26 mouse cellular contexts compared by ENCODE assay signal in the genomic region with DNA sequence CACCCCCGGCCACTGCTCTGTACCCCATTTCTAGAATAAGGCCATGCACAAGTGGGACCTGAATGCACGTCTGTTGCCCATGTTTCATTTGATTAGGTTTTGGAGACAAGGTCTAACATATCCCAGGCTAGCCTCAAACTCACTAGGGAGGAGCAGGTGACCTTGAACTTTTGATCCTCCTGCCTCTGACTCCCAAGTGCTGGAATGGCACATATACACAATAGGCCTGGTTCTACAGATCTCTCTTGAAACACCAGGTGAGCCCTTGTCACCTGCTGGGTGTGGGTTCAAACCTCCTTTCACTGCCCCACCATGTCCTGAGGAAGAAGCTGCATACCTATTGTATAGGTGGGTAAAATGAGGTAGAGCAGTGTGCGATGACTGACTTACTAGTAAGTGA. TPM values are rescaled to one million over a fixed set of nuclear protein-coding genes. Genes with fewer than 3 reads are reported as not detected.
DNase-seq lines count a peak whose midpoint lies in the region; ATAC-seq and TF ChIP-seq lines count a peak whose summit lies in the region.
"Had no signal": no experiment of that assay in that cellular context is flagged by ENCODE, and none has a peak within 500 bp of the region (broad histone marks: within the 10 kb centered on the region; RNA-seq: fewer than 3 reads in every experiment).

No protein-coding gene starts in this region.

- no peak for DNase-seq in heart, postnatal 4 days
- no peak for DNase-seq in heart, postnatal 0 days (ENCODE audit: low spot score)
- DNase-seq in heart, postnatal 25 days (ENCODE audit: low spot score), result no peak
- DNase-seq in ZHBTc4 (ENCODE audit: low read depth, low spot score), result peak; percentile 52
- no peak for DNase-seq in kidney, postnatal 14 days
- DNase-seq: adrenal gland, adult 2 months; adrenal gland, postnatal 14 days; B cell, adult 2 months; cerebellum, adult 11 months; cerebellum, adult 8-10 months; cerebellum, postnatal 10 days; cerebellum, postnatal 36 days; embryo, embryonic 11 days; kidney, adult 18-20 months; kidney, adult 9 months had no signal

- peaks cover 51% of the 10 kb centered on the region for H3K36me3 ChIP-seq in heart, embryonic 13.5 days
- H3K36me3 ChIP-seq in heart, postnatal 0 days (replicated peaks; ENCODE audit: control insufficient read depth, insufficient read depth, low read length), result no peaks in the 10 kb centered on the region
- H3K36me3 ChIP-seq: embryonic facial prominence, embryonic 13.5 days; forebrain, embryonic 12.5 days; forebrain, embryonic 15.5 days had no signal

- H3K4me2 ChIP-seq in heart, embryonic 13.5 days, result no peak overlapping the region
- no peak overlapping the region for H3K4me2 ChIP-seq in heart, postnatal 0 days (ENCODE audit: low read depth, low read length)
- H3K4me2 ChIP-seq: embryonic facial prominence, embryonic 13.5 days; forebrain, embryonic 12.5 days; forebrain, embryonic 15.5 days; heart, embryonic 12.5 days; hindbrain, embryonic 14.5 days had no signal

- ATAC-seq in heart, embryonic 13.5 days (ENCODE audit: extremely low read depth, insufficient number of reproducible peaks, low FRiP score, low TSS enrichment), result no peak
- no peak for ATAC-seq in heart, postnatal 0 days (ENCODE audit: insufficient read depth, low read depth)
- ATAC-seq: forebrain, embryonic 15.5 days; hindbrain, postnatal 0 days; inflammation-experienced regulatory T-cells, adult 6 months; intestine, embryonic 16.5 days had no signal

- H3K27ac ChIP-seq in heart, embryonic 13.5 days (replicated peaks), result peak overlapping the region; percentile 59; the same call in 1 of the 2 replicates
- peak overlapping the region; percentile 72 for H3K27ac ChIP-seq in heart, postnatal 0 days (ENCODE audit: low read depth)
- H3K27ac ChIP-seq: embryonic facial prominence, embryonic 10.5 days; embryonic facial prominence, embryonic 13.5 days; forebrain, embryonic 12.5 days; forebrain, embryonic 15.5 days; hindbrain, embryonic 14.5 days; hindbrain, postnatal 0 days had no signal

- H3K9ac ChIP-seq in heart, embryonic 13.5 days, result no peak overlapping the region
- H3K9ac ChIP-seq in heart, postnatal 0 days (replicated peaks; ENCODE audit: low read depth, low read length), result no peak overlapping the region
- H3K9ac ChIP-seq: embryonic facial prominence, embryonic 13.5 days; forebrain, embryonic 12.5 days; forebrain, embryonic 15.5 days; heart, embryonic 12.5 days; hindbrain, embryonic 14.5 days had no signal

- no peaks in the 10 kb centered on the region for H3K27me3 ChIP-seq in heart, embryonic 13.5 days (replicated peaks)
- no peaks in the 10 kb centered on the region for H3K27me3 ChIP-seq in heart, postnatal 0 days (ENCODE audit: control insufficient read depth, insufficient read depth, low read length)
- H3K27me3 ChIP-seq: embryonic facial prominence, embryonic 13.5 days; forebrain, embryonic 12.5 days; forebrain, embryonic 15.5 days; heart, embryonic 12.5 days had no signal

- peaks cover 43% of the 10 kb centered on the region for H3K4me1 ChIP-seq in heart, embryonic 13.5 days
- peaks cover 39% of the 10 kb centered on the region for H3K4me1 ChIP-seq in heart, postnatal 0 days (ENCODE audit: control insufficient read depth, insufficient read depth)
- H3K4me1 ChIP-seq: embryonic facial prominence, embryonic 13.5 days; forebrain, embryonic 12.5 days; forebrain, embryonic 15.5 days had no signal

- no peaks in the 10 kb centered on the region for H3K9me3 ChIP-seq in heart, embryonic 13.5 days
- H3K9me3 ChIP-seq in heart, postnatal 0 days (replicated peaks; ENCODE audit: control insufficient read depth, low read length), result no peaks in the 10 kb centered on the region
- H3K9me3 ChIP-seq: embryonic facial prominence, embryonic 10.5 days; embryonic facial prominence, embryonic 13.5 days; forebrain, embryonic 12.5 days; forebrain, embryonic 15.5 days had no signal

- intact Hi-C loops in heart, postnatal 25 days (cut with DNase I), result no loop called here

- H3K4me3 ChIP-seq in heart, embryonic 13.5 days, result no peak overlapping the region
- H3K4me3 ChIP-seq in heart, postnatal 0 days (ENCODE audit: low read depth, low read length), result no peak overlapping the region
- H3K4me3 ChIP-seq: embryonic facial prominence, embryonic 10.5 days; embryonic facial prominence, embryonic 13.5 days; erythroblast, embryonic 14.5 days; forebrain, embryonic 12.5 days; forebrain, embryonic 15.5 days; heart, embryonic 12.5 days had no signal

- TF ChIP-seq CTCF in heart, postnatal 0 days (IDR thresholded peaks at IDR 0.05; ENCODE audit: low read depth), result no peak

- no peak for TF ChIP-seq EP300 in heart, postnatal 0 days (IDR thresholded peaks at IDR 0.05; ENCODE audit: low read depth)

- WGBS in heart, embryonic 13.5 days, result 85% methylated on average over 3 of the region's 3 CpGs
- WGBS in heart, postnatal 0 days, result 88% methylated on average over 3 of the region's 3 CpGs

RNA-seq across cellular contexts. Expression of gene Kcnb1, which starts 22.1 kb away (rescaled TPM):
- polyA plus RNA-seq in heart, embryonic 13.5 days (2015; fragmentation: Nextera tagmentation; extraction: Ambion mirVana), result 0.19 and 0.49 TPM in 2 replicates
- 10 to 100 TPM; 22.5 to 26.9 TPM for total RNA-seq in heart, postnatal 4 days (2021)
- total RNA-seq in heart, postnatal 0 days (2014; rRNA removed; ENCODE audit: low replicate concordance), result 4.8 and 7.1 TPM in 2 replicates
- polyA plus RNA-seq in heart, postnatal 0 days (2015; fragmentation: Nextera tagmentation; extraction: Ambion mirVana), result 1.7 TPM in 2 replicates
- total RNA-seq in heart, postnatal 25 days (2021), result 10 to 100 TPM; 40.9 to 47.9 TPM
- polyA plus RNA-seq: erythroblast, embryonic 14.5 days had no signal

RNA-seq across cellular contexts. Expression of gene Ptgis, which starts 28.3 kb away (rescaled TPM):
- 21.6 and 21.8 TPM in 2 replicates for polyA plus RNA-seq in heart, embryonic 13.5 days (2015; fragmentation: Nextera tagmentation; extraction: Ambion mirVana)
- total RNA-seq in heart, postnatal 4 days (2021), result 10 to 100 TPM; 36.7 to 40.9 TPM
- 38.6 and 60.0 TPM in 2 replicates for total RNA-seq in heart, postnatal 0 days (2014; rRNA removed; ENCODE audit: low replicate concordance)
- 20.8 and 22.6 TPM in 2 replicates for polyA plus RNA-seq in heart, postnatal 0 days (2015; fragmentation: Nextera tagmentation; extraction: Ambion mirVana)
- total RNA-seq in heart, postnatal 25 days (2021), result 10 to 100 TPM; 18.8 to 24.6 TPM
- polyA plus RNA-seq: erythroblast, embryonic 14.5 days; inflammation-experienced regulatory T-cells, adult 6 months had no signal
